Mouse (Mus musculus): Measurements from ENCODE around the gene Vash1. TPM values are rescaled to one million over a fixed set of nuclear protein-coding genes. Genes with fewer than 3 reads are reported as not detected.
A peak's percentile ranks its signal among the peaks of the same experiment; 100 is the strongest.

Vash1 gene
- polyA plus RNA-seq, 1 experiment from 2014 or later, result 12.3 TPM

DNA sequence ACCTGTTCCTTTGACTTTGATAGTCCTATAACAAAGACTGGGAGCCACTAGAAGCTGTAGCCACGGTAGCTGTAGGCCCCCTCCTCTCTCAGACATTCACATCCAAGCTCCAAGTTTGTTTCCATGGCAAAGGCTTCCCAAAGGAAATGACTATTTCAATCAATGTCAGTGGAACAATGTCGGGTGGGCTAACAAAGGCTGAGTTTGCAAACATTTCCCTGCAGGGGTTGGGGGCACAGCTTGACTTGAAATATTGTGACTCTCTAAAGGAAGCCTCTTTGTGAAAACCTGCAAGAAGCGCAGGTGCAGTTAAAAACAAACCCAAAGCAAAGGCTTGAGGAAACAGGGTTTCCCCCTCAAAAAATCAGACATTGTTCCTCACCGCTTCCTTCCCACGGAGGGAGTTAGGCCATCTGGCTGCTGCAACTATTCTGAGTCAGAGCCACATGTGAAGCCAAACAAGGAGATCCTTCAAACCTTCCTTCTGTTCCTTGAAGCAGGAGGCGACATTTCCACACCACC lies 19.0 kb upstream of the Vash1 start:
- Histone ChIP-seq H3K27ac (replicated peaks) (peak overlapping the region; percentile 28; the same call in 1 of the 2 replicates), H3K27me3 (no peaks in the 10 kb centered on the region), H3K36me3 (no peaks in the 10 kb centered on the region), H3K4me1 (peaks cover 5% of the 10 kb centered on the region; the same call in 1 of the 2 replicates), H3K4me3 (replicated peaks) (no peak overlapping the region), H3K9me3 (replicated peaks) (no peaks in the 10 kb centered on the region), H3K4me2 (replicated peaks) (no peak overlapping the region), H3K9ac (no peak overlapping the region)
- ATAC-seq (ENCODE audit: insufficient number of reproducible peaks, low FRiP score, low TSS enrichment, low read depth), result no peak
- 38% methylated on average over 6 of the region's 6 CpGs for WGBS

DNA sequence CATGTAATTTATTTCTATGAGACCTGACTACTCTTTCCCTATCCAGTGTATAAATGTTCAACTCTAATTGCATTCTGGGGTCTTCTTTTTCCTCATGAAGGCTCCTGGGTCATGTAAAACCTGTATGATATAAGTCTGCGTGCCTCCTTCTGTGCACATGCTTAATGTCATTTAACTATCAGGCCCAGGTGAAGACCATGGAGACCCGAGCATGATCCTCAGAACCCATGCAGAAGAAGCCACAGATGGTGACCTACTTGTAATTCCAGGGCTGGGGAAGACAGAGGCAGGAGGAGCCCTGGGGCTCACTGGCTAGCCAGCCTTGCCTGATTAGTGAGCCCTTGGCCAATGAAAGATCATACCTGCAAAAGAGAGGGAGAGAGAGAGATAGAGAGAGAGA lies 18.0 kb upstream of the Vash1 start:
- Histone ChIP-seq H3K9me3 (replicated peaks) (no peaks in the 10 kb centered on the region), H3K4me2 (replicated peaks) (no peak overlapping the region), H3K27me3 (no peaks in the 10 kb centered on the region), H3K9ac (no peak overlapping the region), H3K36me3 (no peaks in the 10 kb centered on the region), H3K27ac (replicated peaks) (no peak overlapping the region), H3K4me3 (replicated peaks) (no peak overlapping the region), H3K4me1 (no peaks in the 10 kb centered on the region)
- 67% methylated on average over 2 of the region's 2 CpGs for WGBS
- no peak for ATAC-seq (ENCODE audit: insufficient number of reproducible peaks, low FRiP score, low TSS enrichment, low read depth)

DNA sequence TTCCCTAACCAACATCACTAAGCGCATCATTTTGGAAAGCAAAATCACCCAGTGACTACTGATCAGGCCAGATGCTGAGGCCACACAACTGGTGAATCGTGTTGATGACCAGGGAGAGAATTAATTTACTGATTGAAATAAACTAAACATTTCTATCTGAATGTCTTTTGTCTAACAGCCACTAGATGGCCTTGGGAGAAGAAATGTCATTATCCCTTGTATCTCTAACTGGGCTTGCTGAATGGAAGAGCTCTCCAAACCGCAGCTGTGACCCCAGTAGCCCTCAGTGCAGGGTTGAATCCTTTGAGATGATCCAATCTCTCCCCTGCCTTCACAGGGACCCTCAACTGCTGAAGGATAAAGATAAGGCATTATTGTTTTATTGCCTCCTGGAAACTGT lies 12.8 kb upstream of the Vash1 start:
- Histone ChIP-seq H3K4me1 (no peaks in the 10 kb centered on the region), H3K4me3 (replicated peaks) (no peak overlapping the region), H3K36me3 (no peaks in the 10 kb centered on the region), H3K9ac (no peak overlapping the region), H3K27me3 (no peaks in the 10 kb centered on the region), H3K9me3 (replicated peaks) (no peaks in the 10 kb centered on the region), H3K4me2 (replicated peaks) (no peak overlapping the region), H3K27ac (replicated peaks) (no peak overlapping the region)
- ATAC-seq (ENCODE audit: insufficient number of reproducible peaks, low FRiP score, low TSS enrichment, low read depth), result no peak
- 59% methylated on average over 3 of the region's 3 CpGs for WGBS

DNA sequence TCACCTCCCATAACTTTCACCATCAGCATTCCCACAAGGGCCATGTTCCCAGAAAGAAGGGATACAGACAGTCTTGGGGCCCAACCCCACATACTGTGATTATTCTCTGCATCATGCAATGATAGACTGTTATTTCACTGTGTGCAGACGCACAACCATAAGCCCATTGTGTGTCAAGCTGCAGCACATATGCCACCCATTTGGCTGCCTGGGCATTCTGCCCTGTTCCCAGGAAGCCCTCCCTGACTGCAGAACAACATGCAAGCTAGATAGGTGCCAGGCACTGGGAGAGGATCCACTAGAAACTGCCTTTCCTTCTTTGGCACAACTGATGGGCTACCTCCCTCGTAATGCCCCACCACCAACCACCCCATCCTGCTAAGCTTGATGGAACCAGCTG lies 10.1 kb upstream of the Vash1 start:
- no peak for ATAC-seq (ENCODE audit: insufficient number of reproducible peaks, low FRiP score, low TSS enrichment, low read depth)
- 85% methylated on average over 2 of the region's 2 CpGs for WGBS

DNA sequence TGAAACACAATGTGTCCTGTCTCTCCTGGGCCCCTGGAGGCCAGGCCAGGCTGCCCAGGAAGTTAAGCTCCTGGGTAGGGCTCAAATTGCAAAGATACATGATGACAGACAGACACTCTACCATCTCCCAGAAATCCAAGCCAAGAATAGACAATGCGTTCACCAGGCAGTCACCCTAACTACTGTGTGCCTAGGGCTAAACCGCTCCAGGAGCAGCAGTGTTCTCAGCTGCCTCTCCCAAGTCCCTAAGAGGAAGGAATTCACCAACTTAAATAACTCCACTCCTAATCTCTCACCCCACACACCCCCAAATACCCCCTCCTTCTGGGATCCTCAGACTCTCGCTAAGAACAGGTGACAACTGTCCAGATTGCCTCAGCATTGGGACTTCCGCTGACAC lies 6.4 kb upstream of the Vash1 start:
- Histone ChIP-seq H3K9me3 (replicated peaks) (no peaks in the 10 kb centered on the region), H3K4me1 (no peaks in the 10 kb centered on the region), H3K9ac (no peak overlapping the region), H3K4me2 (replicated peaks) (no peak overlapping the region), H3K27ac (replicated peaks) (no peak overlapping the region), H3K4me3 (replicated peaks) (no peak overlapping the region), H3K36me3 (no peaks in the 10 kb centered on the region), H3K27me3 (no peaks in the 10 kb centered on the region)
- ATAC-seq (ENCODE audit: insufficient number of reproducible peaks, low FRiP score, low TSS enrichment, low read depth), result 0 out of 2 replicates have a peak, but pooled peaks have one; percentile 60
- WGBS, result 46% methylated on average over 4 of the region's 4 CpGs

More for the DNA sequence above, 10.1 kb upstream of the Vash1 start:
- Histone ChIP-seq H3K4me2 (replicated peaks) (no peak overlapping the region), H3K4me3 (replicated peaks) (no peak overlapping the region), H3K27me3 (no peaks in the 10 kb centered on the region), H3K36me3 (no peaks in the 10 kb centered on the region), H3K4me1 (no peaks in the 10 kb centered on the region), H3K9me3 (replicated peaks) (no peaks in the 10 kb centered on the region), H3K27ac (replicated peaks) (no peak overlapping the region), H3K9ac (no peak overlapping the region)

DNA sequence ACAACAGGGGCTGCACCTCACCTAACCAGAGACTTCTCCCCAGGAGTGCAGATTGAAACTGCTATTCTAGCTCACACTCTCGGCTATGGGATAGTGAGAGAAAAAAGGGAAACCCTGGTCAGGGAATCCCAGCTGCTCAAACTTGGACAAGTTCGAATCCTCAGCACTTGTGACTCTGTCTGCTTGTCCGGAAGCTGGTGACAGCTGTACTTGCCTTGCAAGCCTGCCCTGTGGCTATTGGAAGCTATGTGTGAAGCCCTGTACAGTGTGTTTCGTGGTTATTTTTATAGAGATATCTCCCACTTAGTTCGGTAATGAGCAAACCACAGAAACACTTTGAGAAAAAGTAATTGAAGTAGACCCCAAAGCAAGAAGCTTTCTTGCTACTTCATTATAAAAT lies 6.0 kb upstream of the Vash1 start:
- Histone ChIP-seq H3K27me3 (no peaks in the 10 kb centered on the region), H3K4me1 (no peaks in the 10 kb centered on the region), H3K36me3 (no peaks in the 10 kb centered on the region), H3K27ac (replicated peaks) (no peak overlapping the region), H3K4me3 (replicated peaks) (no peak overlapping the region), H3K9ac (no peak overlapping the region), H3K4me2 (replicated peaks) (no peak overlapping the region), H3K9me3 (replicated peaks) (no peaks in the 10 kb centered on the region)
- 52% methylated on average over 5 of the region's 5 CpGs for WGBS
- ATAC-seq (ENCODE audit: insufficient number of reproducible peaks, low FRiP score, low TSS enrichment, low read depth), result no peak

DNA sequence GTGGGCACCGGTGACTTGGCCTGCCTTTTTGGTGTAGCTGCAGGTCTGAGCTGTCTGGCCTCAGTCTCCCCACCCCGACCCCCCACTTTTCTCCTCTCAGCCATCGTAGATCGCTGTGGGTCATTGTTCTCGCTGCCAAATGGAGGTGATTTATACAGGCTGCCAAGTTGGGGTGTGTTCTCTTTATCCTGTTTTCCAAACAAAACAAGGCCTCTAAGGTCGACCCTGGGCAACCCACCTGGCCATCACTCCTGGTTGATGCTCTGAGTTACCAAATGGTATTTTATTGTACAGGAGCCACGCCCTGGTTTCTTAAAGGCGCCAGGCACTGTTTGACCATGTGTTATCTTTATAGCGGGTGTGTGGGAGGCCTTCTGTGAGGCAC lies 1.0 kb downstream of the Vash1 start:
- 3% methylated on average over 9 of the region's 9 CpGs for WGBS
- H3K27ac ChIP-seq (replicated peaks), result no peak overlapping the region
- H3K9me3 ChIP-seq (replicated peaks), result no peaks in the 10 kb centered on the region
- ATAC-seq (ENCODE audit: insufficient number of reproducible peaks, low FRiP score, low TSS enrichment, low read depth), result no peak
- no peaks in the 10 kb centered on the region for H3K27me3 ChIP-seq
- peak overlapping the region; percentile 84 for H3K4me3 ChIP-seq (replicated peaks)
- peak overlapping the region; percentile 98 for H3K4me2 ChIP-seq (replicated peaks)
- H3K9ac ChIP-seq, result peak overlapping the region; percentile 66
- H3K36me3 ChIP-seq, result no peaks in the 10 kb centered on the region
- peaks cover 25% of the 10 kb centered on the region for H3K4me1 ChIP-seq

DNA sequence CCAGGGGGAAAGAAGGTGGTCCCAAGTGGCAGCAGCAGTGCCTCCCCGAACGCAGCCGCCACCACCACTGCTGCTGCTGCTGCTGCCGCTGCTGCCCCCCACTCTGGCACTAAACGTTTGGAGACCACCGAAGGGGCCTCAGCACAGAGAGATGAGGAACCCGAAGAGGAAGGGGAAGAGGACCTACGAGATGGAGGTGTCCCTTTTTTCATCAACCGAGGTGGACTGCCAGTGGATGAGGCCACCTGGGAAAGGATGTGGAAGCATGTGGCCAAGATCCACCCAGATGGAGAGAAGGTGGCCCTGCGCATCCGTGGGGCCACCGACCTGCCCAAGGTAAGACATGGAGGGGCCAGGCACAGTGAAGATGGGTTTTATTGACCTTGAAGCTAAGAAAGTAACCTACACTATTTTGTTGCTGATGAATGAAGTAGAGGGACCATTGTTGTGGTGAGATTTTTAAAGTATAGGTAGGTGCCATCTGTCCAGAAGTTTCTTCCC lies 1.5 kb downstream of the Vash1 start:
- no peaks in the 10 kb centered on the region for H3K27me3 ChIP-seq
- H3K9ac ChIP-seq, result no peak overlapping the region
- no peaks in the 10 kb centered on the region for H3K9me3 ChIP-seq (replicated peaks)
- 33% methylated on average over 12 of the region's 12 CpGs for WGBS
- no peaks in the 10 kb centered on the region for H3K36me3 ChIP-seq
- H3K27ac ChIP-seq (replicated peaks), result no peak overlapping the region
- no peak for ATAC-seq (ENCODE audit: insufficient number of reproducible peaks, low FRiP score, low TSS enrichment, low read depth)
- H3K4me1 ChIP-seq, result peaks cover 26% of the 10 kb centered on the region
- peak overlapping the region; percentile 98 for H3K4me2 ChIP-seq (replicated peaks)
- peak overlapping the region; percentile 84 for H3K4me3 ChIP-seq (replicated peaks)

DNA sequence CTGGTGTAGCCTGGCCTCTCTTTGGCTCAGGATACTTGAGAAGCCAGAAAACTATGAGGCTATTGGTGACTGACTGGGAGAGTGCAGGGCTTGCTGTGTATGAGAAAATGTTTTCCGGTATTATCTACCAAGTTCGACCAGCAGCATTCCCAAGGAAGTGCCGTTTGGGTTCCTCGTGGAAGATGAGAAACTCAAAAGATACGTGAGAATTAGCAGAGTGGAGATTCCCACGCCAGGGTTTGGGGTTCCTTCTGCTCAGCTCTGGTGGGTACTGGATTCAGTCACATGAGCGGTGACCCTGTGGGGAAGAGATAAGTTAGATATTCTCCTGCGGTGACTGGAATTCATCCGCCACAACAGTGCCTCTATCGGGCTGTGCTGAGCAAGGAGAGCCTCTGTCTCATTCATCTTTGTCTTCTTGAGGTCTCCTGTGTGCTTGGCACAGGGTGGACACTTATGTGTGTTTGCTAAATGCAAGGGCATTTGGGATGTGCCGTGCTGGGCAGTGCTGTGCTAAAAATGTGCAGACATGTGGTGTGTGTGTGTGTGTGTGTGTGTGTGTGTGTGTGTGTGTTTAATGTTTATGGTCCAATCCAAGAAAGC lies 2.2 kb downstream of the Vash1 start:
- 40% methylated on average over 11 of the region's 11 CpGs for WGBS

DNA sequence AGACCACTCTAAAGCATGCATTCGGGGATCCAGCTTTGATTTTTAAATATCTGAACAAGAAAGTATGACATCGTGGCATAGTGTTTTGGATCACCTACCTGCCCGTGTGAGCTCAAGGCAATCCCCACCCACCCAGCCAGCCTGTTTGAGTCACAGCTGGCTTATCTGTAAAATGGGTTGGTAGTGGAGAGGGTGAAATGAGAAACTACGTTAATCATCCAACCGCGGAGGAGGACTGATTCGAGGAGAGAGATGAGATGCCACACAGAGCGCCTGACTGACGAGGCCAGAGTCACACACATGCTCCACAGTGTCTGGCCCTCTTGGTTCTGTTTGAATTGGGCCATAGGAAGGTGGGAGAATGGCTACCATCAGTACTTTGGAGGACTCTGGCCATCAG lies 3.1 kb downstream of the Vash1 start:
- H3K27me3 ChIP-seq, result no peaks in the 10 kb centered on the region
- H3K36me3 ChIP-seq, result no peaks in the 10 kb centered on the region
- 81% methylated on average over 9 of the region's 9 CpGs for WGBS
- no peak overlapping the region for H3K9ac ChIP-seq
- no peak overlapping the region for H3K27ac ChIP-seq (replicated peaks)
- no peak overlapping the region for H3K4me2 ChIP-seq (replicated peaks)
- H3K9me3 ChIP-seq (replicated peaks), result no peaks in the 10 kb centered on the region
- ATAC-seq (ENCODE audit: insufficient number of reproducible peaks, low FRiP score, low TSS enrichment, low read depth), result no peak
- peaks cover 32% of the 10 kb centered on the region for H3K4me1 ChIP-seq
- no peak overlapping the region for H3K4me3 ChIP-seq (replicated peaks)

More for the DNA sequence above, 2.2 kb downstream of the Vash1 start:
- H3K9me3 ChIP-seq (replicated peaks), result no peaks in the 10 kb centered on the region
- H3K4me2 ChIP-seq (replicated peaks), result peak overlapping the region; percentile 98
- H3K4me1 ChIP-seq, result peaks cover 30% of the 10 kb centered on the region
- ATAC-seq (ENCODE audit: insufficient number of reproducible peaks, low FRiP score, low TSS enrichment, low read depth), result no peak
- peak overlapping the region; percentile 84 for H3K4me3 ChIP-seq (replicated peaks)
- H3K27ac ChIP-seq (replicated peaks), result no peak overlapping the region
- no peaks in the 10 kb centered on the region for H3K27me3 ChIP-seq
- no peak overlapping the region for H3K9ac ChIP-seq
- H3K36me3 ChIP-seq, result no peaks in the 10 kb centered on the region

DNA sequence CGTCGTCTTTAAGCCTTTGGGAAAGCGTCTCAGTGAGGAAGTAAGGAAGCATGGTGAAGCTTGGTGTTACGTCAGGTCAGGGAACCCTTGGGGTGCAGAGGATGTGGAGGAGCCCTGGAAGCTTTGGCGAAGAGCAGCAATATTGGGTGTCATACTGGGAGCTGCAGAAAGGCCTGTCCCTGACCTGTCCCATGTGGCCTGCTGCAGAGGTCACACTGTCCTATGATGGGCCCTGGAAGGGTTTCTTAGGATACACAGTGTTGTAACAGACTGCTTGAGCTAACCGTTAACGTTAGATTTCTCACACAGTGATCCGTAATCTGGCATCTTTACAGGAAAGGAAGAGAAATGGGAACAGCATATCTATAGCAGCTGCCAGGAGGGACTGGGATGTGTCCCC lies 3.7 kb downstream of the Vash1 start:
- no peak overlapping the region for H3K27ac ChIP-seq (replicated peaks)
- 74% methylated on average over 8 of the region's 8 CpGs for WGBS
- peaks cover 34% of the 10 kb centered on the region for H3K4me1 ChIP-seq
- H3K9ac ChIP-seq, result no peak overlapping the region
- ATAC-seq (ENCODE audit: insufficient number of reproducible peaks, low FRiP score, low TSS enrichment, low read depth), result no peak
- no peaks in the 10 kb centered on the region for H3K9me3 ChIP-seq (replicated peaks)
- H3K4me3 ChIP-seq (replicated peaks), result no peak overlapping the region
- H3K27me3 ChIP-seq, result no peaks in the 10 kb centered on the region
- H3K36me3 ChIP-seq, result no peaks in the 10 kb centered on the region
- H3K4me2 ChIP-seq (replicated peaks), result no peak overlapping the region

DNA sequence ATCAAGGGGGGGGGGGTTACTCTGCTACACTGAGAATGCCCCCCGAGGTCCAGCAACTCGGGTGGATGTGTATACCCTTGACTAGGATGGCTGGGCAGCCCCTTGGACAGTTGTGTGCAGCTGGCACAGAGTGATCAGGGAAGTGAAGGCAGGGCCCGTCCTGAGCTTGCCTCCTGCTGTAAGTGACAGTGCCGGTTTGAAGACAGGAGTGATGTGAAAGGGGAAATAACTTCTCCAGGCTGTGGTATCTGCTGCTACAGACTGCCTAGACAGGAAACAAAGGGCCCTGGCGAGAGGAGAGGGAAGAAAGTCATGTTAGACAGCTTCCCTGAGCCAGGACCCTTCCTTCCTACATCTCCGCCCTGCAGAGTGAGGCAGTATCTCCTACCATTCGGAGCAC lies 5.2 kb downstream of the Vash1 start:
- no peak for ATAC-seq (ENCODE audit: insufficient number of reproducible peaks, low FRiP score, low TSS enrichment, low read depth)
- Histone ChIP-seq H3K4me3 (replicated peaks) (no peak overlapping the region), H3K4me1 (peaks cover 34% of the 10 kb centered on the region), H3K4me2 (replicated peaks) (no peak overlapping the region), H3K27ac (replicated peaks) (no peak overlapping the region), H3K36me3 (peaks cover 2% of the 10 kb centered on the region; the same call in 1 of the 2 replicates), H3K9me3 (replicated peaks) (no peaks in the 10 kb centered on the region), H3K27me3 (no peaks in the 10 kb centered on the region), H3K9ac (no peak overlapping the region)
- WGBS, result 67% methylated on average over 7 of the region's 7 CpGs

All from embryonic facial prominence, embryonic 15.5 days (tissue).